Mouse (Mus musculus): ENCODE data around the gene Rnf123.

GRCm38 (mm10) chr9:108026584-108026983, 56.6 kb downstream of the Rnf123 start:
- no peak for TF ChIP-seq ZC3H11A (IDR thresholded peaks at IDR 0.05; ENCODE audit: borderline replicate concordance, low read depth, low read length)
- TF ChIP-seq HCFC1 (IDR thresholded peaks at IDR 0.05; ENCODE audit: borderline replicate concordance, insufficient read depth, low read length): no peak
- TF ChIP-seq MAFK (IDR thresholded peaks at IDR 0.05; ENCODE audit: insufficient read depth, low read depth, low read length): no peak
- no peak for TF ChIP-seq ZNF384 (IDR thresholded peaks at IDR 0.05; ENCODE audit: low read depth, low read length)
